ENCODE assay signal across 8 mouse cellular contexts in the genomic region with DNA sequence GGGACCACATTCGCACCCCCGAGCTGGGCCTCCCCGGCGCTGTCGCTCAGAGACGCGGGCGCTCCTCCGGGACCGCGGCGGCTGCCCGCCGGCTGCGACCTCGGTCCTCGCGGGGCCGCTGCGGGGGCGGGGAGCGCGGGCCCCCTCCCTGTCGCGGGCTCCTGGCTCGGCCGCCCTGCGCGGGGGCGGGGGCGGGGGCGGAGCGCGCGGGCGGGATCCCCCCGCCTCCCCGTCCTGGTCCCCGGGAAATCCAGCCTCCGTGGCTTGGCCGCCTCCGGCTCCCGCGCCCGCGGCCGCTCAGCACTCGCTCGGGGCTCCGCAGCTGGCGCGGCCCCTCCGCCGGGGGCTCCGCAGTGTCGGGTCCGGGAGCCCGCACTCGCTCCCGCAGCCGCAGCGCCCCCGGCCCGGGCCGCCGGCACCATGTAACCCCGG. TPM values are rescaled to one million over a fixed set of nuclear protein-coding genes. Genes with fewer than 3 reads are reported as not detected.
DNase-seq lines count a peak whose midpoint lies in the region; ATAC-seq and TF ChIP-seq lines count a peak whose summit lies in the region.

A gene (plus strand): TSS at position 291 of the 432 bp plus-strand sequence.

- H3K4me2 ChIP-seq in embryonic facial prominence, embryonic 15.5 days (replicated peaks), result peak within 1 kb of the TSS; percentile 97
- peak within 1 kb of the TSS; percentile 86 for H3K4me2 ChIP-seq in hindbrain, embryonic 16.5 days (ENCODE audit: low read length)
- peak within 1 kb of the TSS; percentile 78 for H3K4me2 ChIP-seq in neural tube, embryonic 13.5 days

- TF ChIP-seq CTCF in kidney, adult 2 months (conservative IDR thresholded peaks at IDR 0.05; ENCODE audit: insufficient read depth, insufficient read length, low read depth, low read length), result no peak

- no peaks in the 10 kb centered on the region for H3K4me1 ChIP-seq in kidney, adult 2 months (ENCODE audit: control insufficient read depth, insufficient read depth, low read length)
- H3K4me1 ChIP-seq in embryonic facial prominence, embryonic 15.5 days, result peaks cover 27% of the 10 kb centered on the region
- peaks cover 36% of the 10 kb centered on the region for H3K4me1 ChIP-seq in hindbrain, embryonic 16.5 days (ENCODE audit: control insufficient read depth, insufficient read depth, low read depth, low read length)
- H3K4me1 ChIP-seq in neural tube, embryonic 13.5 days (replicated peaks), result peaks cover 59% of the 10 kb centered on the region

- H3K4me3 ChIP-seq in kidney, adult 2 months (ENCODE audit: insufficient read depth, low read depth, low read length), result peak within 1 kb of the TSS; percentile 46
- H3K4me3 ChIP-seq in embryonic facial prominence, embryonic 15.5 days (replicated peaks), result peak within 1 kb of the TSS; percentile 60
- H3K4me3 ChIP-seq in hindbrain, embryonic 16.5 days (ENCODE audit: low read length), result peak within 1 kb of the TSS; percentile 85
- H3K4me3 ChIP-seq in neural tube, embryonic 13.5 days, result peak within 1 kb of the TSS; percentile 90

- TF ChIP-seq POLR2A in kidney, adult 2 months (IDR thresholded peaks at IDR 0.05; ENCODE audit: low read depth, low read length), result no peak

- peak within 1 kb of the TSS; percentile 15 for H3K9ac ChIP-seq in embryonic facial prominence, embryonic 15.5 days
- peak within 1 kb of the TSS; percentile 85 for H3K9ac ChIP-seq in hindbrain, embryonic 16.5 days (ENCODE audit: low read depth, low read length)
- peak within 1 kb of the TSS; percentile 94 for H3K9ac ChIP-seq in neural tube, embryonic 13.5 days

- no peak for DNase-seq in kidney, adult 2 months
- no peak for DNase-seq in kidney, adult 11 months
- DNase-seq in adrenal gland, adult 2 months, result peak; percentile 71
- DNase-seq in liver, result peak; percentile 23
- no peak for DNase-seq in natural killer cell, adult 2 months (ENCODE audit: low spot score in 2 of 2)

- H3K9me3 ChIP-seq in embryonic facial prominence, embryonic 15.5 days (replicated peaks), result no peaks in the 10 kb centered on the region
- H3K9me3 ChIP-seq in hindbrain, embryonic 16.5 days (ENCODE audit: control insufficient read depth, low read length), result no peaks in the 10 kb centered on the region
- no peaks in the 10 kb centered on the region for H3K9me3 ChIP-seq in neural tube, embryonic 13.5 days

- no peaks in the 10 kb centered on the region for H3K36me3 ChIP-seq in kidney, adult 2 months (ENCODE audit: control insufficient read depth, insufficient read depth, low read length)
- no peaks in the 10 kb centered on the region for H3K36me3 ChIP-seq in embryonic facial prominence, embryonic 15.5 days
- no peaks in the 10 kb centered on the region for H3K36me3 ChIP-seq in hindbrain, embryonic 16.5 days (ENCODE audit: control insufficient read depth, insufficient read depth, low read length)
- H3K36me3 ChIP-seq in neural tube, embryonic 13.5 days, result no peaks in the 10 kb centered on the region

- H3K27ac ChIP-seq in kidney, adult 2 months (ENCODE audit: insufficient read depth, low read depth, low read length), result no peak within 1 kb of the TSS
- no peak within 1 kb of the TSS for H3K27ac ChIP-seq in embryonic facial prominence, embryonic 15.5 days (replicated peaks)
- peak within 1 kb of the TSS; percentile 86 for H3K27ac ChIP-seq in hindbrain, embryonic 16.5 days (ENCODE audit: low read depth, low read length)
- peak within 1 kb of the TSS; percentile 87 for H3K27ac ChIP-seq in neural tube, embryonic 13.5 days (replicated peaks)

- H3K27me3 ChIP-seq in kidney, adult 2 months (replicated peaks; ENCODE audit: control insufficient read depth, insufficient read depth, low read length), result peaks cover 1% of the 10 kb centered on the region; the same call in 1 of the 2 replicates
- H3K27me3 ChIP-seq in embryonic facial prominence, embryonic 15.5 days, result peaks cover 66% of the 10 kb centered on the region
- H3K27me3 ChIP-seq in hindbrain, embryonic 16.5 days (replicated peaks; ENCODE audit: control insufficient read depth, insufficient read depth, low read length), result no peaks in the 10 kb centered on the region
- peaks cover 36% of the 10 kb centered on the region for H3K27me3 ChIP-seq in neural tube, embryonic 13.5 days

- ATAC-seq in embryonic facial prominence, embryonic 15.5 days (ENCODE audit: insufficient number of reproducible peaks, low FRiP score, low TSS enrichment, low read depth), result peak; percentile 64
- ATAC-seq in hindbrain, embryonic 16.5 days, result peak; percentile 69
- ATAC-seq in neural tube, embryonic 13.5 days (ENCODE audit: low read depth), result peak; percentile 81

- 1% methylated on average over 67 of the region's 67 CpGs for WGBS in kidney, adult 2 months
- WGBS in embryonic facial prominence, embryonic 15.5 days, result under 1% methylated on average over 45 of the region's 67 CpGs
- under 1% methylated on average over 44 of the region's 67 CpGs for WGBS in hindbrain, embryonic 16.5 days
- WGBS in neural tube, embryonic 13.5 days, result under 1% methylated on average over 46 of the region's 67 CpGs

RNA-seq across cellular contexts. Expression of the gene that starts here (rescaled TPM):
- polyA plus RNA-seq in kidney, adult 2 months (2012; rRNA removed), result 0.19 and 0.27 TPM in 2 replicates
- 1 to 10 TPM; 3.4 to 3.9 TPM for total RNA-seq in adrenal gland, adult 2 months (2021)
- polyA plus RNA-seq in adrenal gland, adult 2 months (2012; rRNA removed), result 13.3 and 14.7 TPM in 2 replicates
- polyA plus RNA-seq in embryonic facial prominence, embryonic 15.5 days (2015; fragmentation: Nextera tagmentation; extraction: Ambion mirVana), result 1.7 and 2.0 TPM in 2 replicates
- 21.0 and 22.3 TPM in 2 replicates for polyA plus RNA-seq in hindbrain, embryonic 16.5 days (2015; fragmentation: Nextera tagmentation; extraction: Ambion mirVana)
- 12.3 and 13.4 TPM in 2 replicates for polyA plus RNA-seq in neural tube, embryonic 13.5 days (2015; fragmentation: Nextera tagmentation; extraction: Ambion mirVana)

Comparison
In these comparisons a context has a peak if more than half of its experiments do, and no peak if none do; other contexts are left out.
1. DNase-seq: peak in adrenal gland, adult 2 months (single experiment) and liver (single experiment); none in kidney, adult 2 months (single experiment), kidney, adult 11 months (single experiment) and natural killer cell, adult 2 months (0 of 2).
2. H3K27ac ChIP-seq: peak in hindbrain, embryonic 16.5 days (single experiment) and neural tube, embryonic 13.5 days (single experiment); none in kidney, adult 2 months (single experiment) and embryonic facial prominence, embryonic 15.5 days (single experiment).
3. H3K9ac ChIP-seq: peak in every context shown above with its lines; median percentile 94 in neural tube, embryonic 13.5 days; 85 in hindbrain, embryonic 16.5 days; 15 in embryonic facial prominence, embryonic 15.5 days.
4. Peak in every context shown above with its lines, with median percentiles within 50 percentile points of each other: H3K4me3 ChIP-seq, ATAC-seq and H3K4me2 ChIP-seq.